Mouse (Mus musculus): ENCODE data around the gene Ppp2r5b. TPM values are rescaled to one million over a fixed set of nuclear protein-coding genes. Genes with fewer than 3 reads are reported as not detected.

Gene Ppp2r5b
- polyA plus RNA-seq, 1 experiment from 2014 or later: 140 TPM

GRCm38 (mm10) chr19:6277661-6278438 is 42.2 kb upstream of the Ppp2r5b start:
- Histone ChIP-seq H3K36me3 (replicated peaks; ENCODE audit: control insufficient read depth, insufficient read depth) (peaks cover 24% of the 10 kb centered on the region), H3K27ac (0 out of 2 replicates have a peak overlapping the region, but pooled peaks have one; percentile 53), H3K9ac (peak overlapping the region; percentile 84), H3K4me2 (replicated peaks) (peak overlapping the region; percentile 97), H3K27me3 (ENCODE audit: control insufficient read depth, insufficient read depth, low read length) (no peaks in the 10 kb centered on the region), H3K4me3 (replicated peaks; ENCODE audit: low read length) (peak overlapping the region; percentile 85), H3K9me3 (ENCODE audit: control insufficient read depth, low read length) (no peaks in the 10 kb centered on the region), H3K4me1 (replicated peaks; ENCODE audit: control insufficient read depth, insufficient read depth, low read length) (peaks cover 35% of the 10 kb centered on the region)
- ATAC-seq (ENCODE audit: low FRiP score) (no peak), DNase-seq (ENCODE audit: low spot score) (no peak)
- WGBS: 3% methylated on average over 10 of the region's 10 CpGs

- ATAC-seq (ENCODE audit: low FRiP score) (peak; percentile 95), DNase-seq (ENCODE audit: low spot score) (peak; percentile 99)
- peaks cover 35% of the 10 kb centered on the region for H3K4me1 ChIP-seq (replicated peaks; ENCODE audit: control insufficient read depth, insufficient read depth, low read length)
- peak within 1 kb of the TSS; percentile 97 for H3K4me2 ChIP-seq (replicated peaks)
- H3K4me3 ChIP-seq (replicated peaks; ENCODE audit: low read length): peak within 1 kb of the TSS; percentile 85
- peak within 1 kb of the TSS; percentile 71 for H3K27ac ChIP-seq
- no peaks in the 10 kb centered on the region for H3K27me3 ChIP-seq (ENCODE audit: control insufficient read depth, insufficient read depth, low read length)
- under 1% methylated on average over 100 of the region's 106 CpGs for WGBS
- H3K9me3 ChIP-seq (ENCODE audit: control insufficient read depth, low read length): no peaks in the 10 kb centered on the region
- H3K9ac ChIP-seq: peak within 1 kb of the TSS; percentile 84
- peaks cover 13% of the 10 kb centered on the region for H3K36me3 ChIP-seq (replicated peaks; ENCODE audit: control insufficient read depth, insufficient read depth)
Observed at GRCm38 (mm10) chr19:6276426-6277421, 41.1 kb upstream of the Ppp2r5b start, which contains the start of gene Ehd1. TSS of gene Ehd1 (plus strand) at chr19:6276725.

- H3K4me2 ChIP-seq (replicated peaks): peak overlapping the region; percentile 97
- peak overlapping the region; percentile 63 for H3K9ac ChIP-seq
- no peaks in the 10 kb centered on the region for H3K9me3 ChIP-seq (ENCODE audit: control insufficient read depth, low read length)
- DNase-seq (ENCODE audit: low spot score) (peak; percentile 37), ATAC-seq (ENCODE audit: low FRiP score) (no peak)
- no peaks in the 10 kb centered on the region for H3K27me3 ChIP-seq (ENCODE audit: control insufficient read depth, insufficient read depth, low read length)
- 7% methylated on average over 15 of the region's 15 CpGs for whole genome bisulfite sequencing
- H3K27ac ChIP-seq: peak overlapping the region; percentile 71
- H3K36me3 ChIP-seq (replicated peaks; ENCODE audit: control insufficient read depth, insufficient read depth): peaks cover 4% of the 10 kb centered on the region; the same call in 1 of the 2 replicates
- peak overlapping the region; percentile 85 for H3K4me3 ChIP-seq (replicated peaks; ENCODE audit: low read length)
- peaks cover 35% of the 10 kb centered on the region for H3K4me1 ChIP-seq (replicated peaks; ENCODE audit: control insufficient read depth, insufficient read depth, low read length)
Observed at GRCm38 (mm10) chr19:6275740-6276389, 40.2 kb upstream of the Ppp2r5b start.

- Histone ChIP-seq H3K9ac (no peak overlapping the region), H3K36me3 (replicated peaks; ENCODE audit: control insufficient read depth, insufficient read depth) (no peaks in the 10 kb centered on the region), H3K4me1 (replicated peaks; ENCODE audit: control insufficient read depth, insufficient read depth, low read length) (peaks cover 25% of the 10 kb centered on the region), H3K4me2 (replicated peaks) (no peak overlapping the region), H3K4me3 (replicated peaks; ENCODE audit: low read length) (no peak overlapping the region), H3K9me3 (ENCODE audit: control insufficient read depth, low read length) (no peaks in the 10 kb centered on the region), H3K27ac (no peak overlapping the region), H3K27me3 (ENCODE audit: control insufficient read depth, insufficient read depth, low read length) (no peaks in the 10 kb centered on the region)
- ATAC-seq (ENCODE audit: low FRiP score) (no peak), DNase-seq (ENCODE audit: low spot score) (no peak)
- 92% methylated on average over 13 of the region's 13 CpGs for WGBS
Observed at GRCm38 (mm10) chr19:6273998-6274608, 38.4 kb upstream of the Ppp2r5b start.

- Histone ChIP-seq H3K9ac (no peak overlapping the region), H3K27ac (no peak overlapping the region), H3K4me2 (replicated peaks) (no peak overlapping the region), H3K36me3 (replicated peaks; ENCODE audit: control insufficient read depth, insufficient read depth) (no peaks in the 10 kb centered on the region), H3K27me3 (ENCODE audit: control insufficient read depth, insufficient read depth, low read length) (no peaks in the 10 kb centered on the region), H3K4me1 (replicated peaks; ENCODE audit: control insufficient read depth, insufficient read depth, low read length) (peaks cover 20% of the 10 kb centered on the region), H3K9me3 (ENCODE audit: control insufficient read depth, low read length) (no peaks in the 10 kb centered on the region), H3K4me3 (replicated peaks; ENCODE audit: low read length) (no peak overlapping the region)
- WGBS: 87% methylated on average over 4 of the region's 4 CpGs
- ATAC-seq (ENCODE audit: low FRiP score) (no peak), DNase-seq (ENCODE audit: low spot score) (no peak)
Observed at GRCm38 (mm10) chr19:6273592-6273991, 37.9 kb upstream of the Ppp2r5b start.

GRCm38 (mm10) chr19:6272738-6273137 is 37.1 kb upstream of the Ppp2r5b start:
- H3K27me3 ChIP-seq (ENCODE audit: control insufficient read depth, insufficient read depth, low read length): no peaks in the 10 kb centered on the region
- ATAC-seq (ENCODE audit: low FRiP score): no peak
- H3K36me3 ChIP-seq (replicated peaks; ENCODE audit: control insufficient read depth, insufficient read depth): no peaks in the 10 kb centered on the region
- H3K9ac ChIP-seq: no peak overlapping the region
- 87% methylated on average over 4 of the region's 4 CpGs for WGBS
- DNase-seq (ENCODE audit: low spot score): no peak
- no peak overlapping the region for H3K4me3 ChIP-seq (replicated peaks; ENCODE audit: low read length)
- H3K9me3 ChIP-seq (ENCODE audit: control insufficient read depth, low read length): no peaks in the 10 kb centered on the region
- H3K4me2 ChIP-seq (replicated peaks): no peak overlapping the region
- H3K4me1 ChIP-seq (replicated peaks; ENCODE audit: control insufficient read depth, insufficient read depth, low read length): peaks cover 11% of the 10 kb centered on the region
- no peak overlapping the region for H3K27ac ChIP-seq

- H3K9ac ChIP-seq: no peak overlapping the region
- DNase-seq (ENCODE audit: low spot score): no peak
- H3K9me3 ChIP-seq (ENCODE audit: control insufficient read depth, low read length): no peaks in the 10 kb centered on the region
- peaks cover 8% of the 10 kb centered on the region; the same call in 1 of the 2 replicates for H3K4me1 ChIP-seq (replicated peaks; ENCODE audit: control insufficient read depth, insufficient read depth, low read length)
- H3K27ac ChIP-seq: no peak overlapping the region
- no peak for ATAC-seq (ENCODE audit: low FRiP score)
- no peaks in the 10 kb centered on the region for H3K27me3 ChIP-seq (ENCODE audit: control insufficient read depth, insufficient read depth, low read length)
- 71% methylated on average over 7 of the region's 7 CpGs for WGBS
- H3K4me3 ChIP-seq (replicated peaks; ENCODE audit: low read length): no peak overlapping the region
- H3K4me2 ChIP-seq (replicated peaks): no peak overlapping the region
- H3K36me3 ChIP-seq (replicated peaks; ENCODE audit: control insufficient read depth, insufficient read depth): no peaks in the 10 kb centered on the region
Observed at GRCm38 (mm10) chr19:6272053-6272452, 36.4 kb upstream of the Ppp2r5b start.

GRCm38 (mm10) chr19:6271206-6271605 is 35.5 kb upstream of the Ppp2r5b start:
- 37% methylated on average over 8 of the region's 8 CpGs for WGBS
- H3K36me3 ChIP-seq (replicated peaks; ENCODE audit: control insufficient read depth, insufficient read depth): no peaks in the 10 kb centered on the region
- H3K9ac ChIP-seq: no peak overlapping the region
- peaks cover 7% of the 10 kb centered on the region; the same call in 1 of the 2 replicates for H3K4me1 ChIP-seq (replicated peaks; ENCODE audit: control insufficient read depth, insufficient read depth, low read length)
- DNase-seq (ENCODE audit: low spot score): no peak
- H3K4me2 ChIP-seq (replicated peaks): no peak overlapping the region
- H3K27ac ChIP-seq: no peak overlapping the region
- ATAC-seq (ENCODE audit: low FRiP score): no peak
- no peaks in the 10 kb centered on the region for H3K27me3 ChIP-seq (ENCODE audit: control insufficient read depth, insufficient read depth, low read length)
- no peak overlapping the region for H3K4me3 ChIP-seq (replicated peaks; ENCODE audit: low read length)
- H3K9me3 ChIP-seq (ENCODE audit: control insufficient read depth, low read length): no peaks in the 10 kb centered on the region

All from hindbrain, embryonic 14.5 days (tissue).